Mouse (Mus musculus): Measurements from ENCODE around the gene Hist1h2bf. TPM values are rescaled to one million over a fixed set of nuclear protein-coding genes. Genes with fewer than 3 reads are reported as not detected.
"Not testable (repeated sequence)": the region's sequence is repeated elsewhere in the genome, so short reads cannot be mapped to it uniquely, and the experiment has no call there.

Hist1h2bf gene
- total RNA-seq (2021), result 10 to 100 TPM; 44.2 to 62.6 TPM
- long read RNA-seq, result 0 reads

DNA sequence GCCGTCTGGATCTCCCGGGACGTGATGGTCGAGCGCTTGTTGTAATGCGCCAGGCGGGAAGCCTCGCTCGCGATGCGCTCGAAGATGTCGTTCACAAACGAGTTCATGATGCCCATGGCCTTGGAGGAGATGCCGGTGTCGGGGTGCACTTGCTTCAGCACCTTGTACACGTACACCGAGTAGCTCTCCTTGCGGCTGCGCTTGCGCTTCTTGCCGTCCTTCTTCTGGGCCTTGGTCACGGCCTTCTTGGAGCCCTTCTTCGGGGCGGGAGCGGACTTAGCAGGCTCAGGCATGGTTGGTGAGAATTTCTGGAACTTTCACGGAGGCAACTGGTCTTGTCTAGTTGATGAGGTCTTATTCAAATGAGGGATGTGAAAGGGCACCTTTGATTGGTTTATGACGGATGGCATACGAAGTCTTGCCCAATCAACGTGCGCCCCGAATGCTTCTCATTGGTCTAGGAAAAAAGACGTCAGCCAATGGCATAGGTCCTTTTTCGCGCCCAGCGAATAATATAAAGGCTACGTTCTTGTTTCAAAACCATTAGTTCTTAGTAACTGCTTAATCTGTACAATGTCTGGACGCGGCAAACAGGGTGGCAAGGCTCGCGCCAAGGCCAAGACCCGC lies at the start of gene Hist1h2bf, which contains the start of gene Hist1h2ad:
TSS of gene Hist1h2bf (minus strand) at position 299 of the 627 bp plus-strand sequence.
TSS of gene Hist1h2ad (plus strand) at position 484 of the 627 bp plus-strand sequence.
- DNase-seq (ENCODE audit: low spot score in 2 of 2), result peak; percentile 81 to 86

DNA sequence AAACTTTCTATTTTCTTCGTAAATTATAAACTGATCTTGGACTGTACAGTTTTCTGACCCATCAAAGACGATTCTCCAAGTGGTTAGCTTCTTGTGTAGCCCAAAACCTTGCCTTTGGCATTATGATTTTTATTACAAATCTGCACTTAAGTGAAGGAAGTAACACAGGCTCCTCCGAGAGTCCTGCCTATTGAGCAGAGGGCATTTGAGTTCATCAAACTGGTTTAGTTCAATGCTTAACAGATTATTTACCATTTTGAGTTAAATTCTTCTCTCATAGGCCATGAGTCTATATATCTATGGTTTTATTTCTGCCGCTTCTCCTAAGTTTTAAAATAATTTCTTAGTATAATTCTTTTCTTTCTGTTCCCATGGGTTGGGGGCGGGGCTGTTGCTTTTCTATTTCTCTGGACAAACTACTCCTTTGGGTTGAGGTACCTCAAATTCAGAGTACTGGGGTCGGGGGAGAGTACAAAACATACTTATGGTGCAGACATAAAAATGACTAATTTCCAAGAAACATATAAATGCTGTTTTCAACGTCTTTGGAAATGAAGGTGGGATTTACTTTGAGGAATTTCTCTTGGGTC lies 49.0 kb upstream of the Hist1h2bf start:
- DNase-seq (ENCODE audit: low spot score in 2 of 2), result no peak

DNA sequence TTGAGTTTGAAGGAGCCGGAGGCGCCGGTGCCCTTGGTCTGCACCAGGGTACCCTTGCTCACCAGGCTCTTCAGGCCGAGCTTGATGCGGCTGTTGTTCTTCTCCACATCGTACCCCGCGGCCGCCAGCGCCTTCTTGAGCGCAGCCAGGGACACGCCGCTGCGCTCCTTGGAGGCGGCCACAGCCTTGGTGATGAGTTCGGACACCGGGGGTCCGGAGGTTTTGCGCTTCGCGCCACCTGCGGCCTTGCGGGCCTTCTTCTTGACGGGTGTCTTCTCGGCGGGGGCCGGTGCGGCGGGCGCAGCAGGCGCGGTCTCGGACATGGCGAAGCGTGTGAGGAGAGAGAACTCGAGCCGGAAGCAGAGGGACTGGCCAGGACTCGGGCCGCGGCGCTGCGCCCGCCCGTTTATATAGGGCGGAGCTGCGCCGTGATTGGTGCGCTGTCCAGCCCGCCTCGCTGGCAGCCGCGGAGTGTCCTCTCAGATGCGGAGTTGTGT lies 48.2 kb upstream of the Hist1h2bf start, which contains the start of gene Hist1h1e:
TSS of gene Hist1h1e (minus strand) at position 384 of the 497 bp plus-strand sequence.
- DNase-seq (ENCODE audit: low spot score in 2 of 2), result peak; percentile 86 to 89

DNA sequence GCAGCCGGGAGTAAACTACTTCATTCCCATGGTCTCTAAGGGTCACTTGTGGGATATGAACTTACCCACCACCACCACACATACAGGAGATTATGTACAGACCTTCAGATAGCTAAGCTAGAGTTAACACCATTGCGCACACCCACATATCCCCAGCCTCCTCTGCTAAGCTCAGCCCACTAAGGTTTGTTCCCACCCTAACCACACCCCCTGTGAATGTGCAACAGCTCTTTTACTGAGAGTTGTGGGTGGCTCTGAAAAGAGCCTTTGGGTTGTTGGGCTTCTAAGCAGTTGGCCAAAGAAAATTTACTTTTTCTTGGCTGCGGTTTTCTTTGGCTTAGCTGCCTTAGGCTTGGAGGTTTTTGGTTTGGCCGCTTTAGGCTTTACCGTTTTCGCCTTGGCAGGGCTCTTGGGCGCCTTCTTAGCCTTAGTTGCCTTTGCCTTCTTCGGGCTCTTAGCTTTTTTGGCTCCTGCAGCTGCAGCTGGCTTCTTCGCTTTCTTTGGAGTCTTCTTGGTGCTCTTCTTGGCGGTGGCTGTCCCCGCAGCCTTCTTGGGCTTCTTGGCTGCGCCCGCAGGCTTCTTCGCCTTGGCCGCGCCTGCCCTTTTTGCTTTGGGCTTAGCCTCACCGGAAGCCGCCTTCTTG lies 47.7 kb upstream of the Hist1h2bf start:
- peak in 1 of 2 experiments; percentile 55 for DNase-seq (ENCODE audit: low spot score in 2 of 2)

DNA sequence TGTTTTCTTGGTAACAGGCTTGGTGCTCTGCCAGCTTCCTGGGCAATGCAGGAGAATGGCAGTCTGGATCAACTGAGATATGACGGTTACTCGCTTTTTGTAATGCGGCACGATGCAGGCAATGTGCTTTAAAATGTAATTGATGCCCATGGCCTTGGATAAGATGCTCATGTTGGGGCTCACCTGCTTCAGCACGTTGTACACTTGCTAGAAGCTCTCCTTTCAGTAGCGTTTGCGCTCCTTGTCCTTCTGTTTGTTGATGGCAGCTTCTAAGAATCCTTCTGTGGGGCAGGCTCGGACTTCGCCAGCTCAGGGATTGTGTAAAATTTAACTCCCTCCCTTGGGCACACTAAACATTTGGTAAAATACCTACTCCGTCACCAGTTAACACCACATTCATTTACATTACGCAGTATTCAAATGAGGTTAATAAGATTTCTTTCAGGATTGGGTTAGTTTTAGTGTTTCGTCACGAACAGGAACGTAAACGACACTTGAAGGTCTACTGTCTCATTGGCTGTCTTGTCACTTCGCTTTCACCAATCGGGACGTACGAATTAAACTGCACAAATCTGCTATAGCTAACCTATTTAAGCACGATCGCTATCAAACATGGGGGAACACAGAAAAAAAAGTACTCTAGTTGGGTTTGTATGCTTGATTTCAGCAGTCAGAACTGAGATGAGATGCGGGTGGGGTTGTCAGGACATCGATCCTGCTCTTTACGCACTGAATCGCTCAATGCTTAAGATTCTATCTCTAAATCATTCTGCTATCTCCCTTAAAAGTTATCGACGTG lies 46.9 kb upstream of the Hist1h2bf start, which contains the start of gene Hist1h2be:
TSS of gene Hist1h2be (minus strand) at position 392 of the 799 bp plus-strand sequence.
- peak; percentile 62 to 71 for DNase-seq (ENCODE audit: low spot score in 2 of 2)

DNA sequence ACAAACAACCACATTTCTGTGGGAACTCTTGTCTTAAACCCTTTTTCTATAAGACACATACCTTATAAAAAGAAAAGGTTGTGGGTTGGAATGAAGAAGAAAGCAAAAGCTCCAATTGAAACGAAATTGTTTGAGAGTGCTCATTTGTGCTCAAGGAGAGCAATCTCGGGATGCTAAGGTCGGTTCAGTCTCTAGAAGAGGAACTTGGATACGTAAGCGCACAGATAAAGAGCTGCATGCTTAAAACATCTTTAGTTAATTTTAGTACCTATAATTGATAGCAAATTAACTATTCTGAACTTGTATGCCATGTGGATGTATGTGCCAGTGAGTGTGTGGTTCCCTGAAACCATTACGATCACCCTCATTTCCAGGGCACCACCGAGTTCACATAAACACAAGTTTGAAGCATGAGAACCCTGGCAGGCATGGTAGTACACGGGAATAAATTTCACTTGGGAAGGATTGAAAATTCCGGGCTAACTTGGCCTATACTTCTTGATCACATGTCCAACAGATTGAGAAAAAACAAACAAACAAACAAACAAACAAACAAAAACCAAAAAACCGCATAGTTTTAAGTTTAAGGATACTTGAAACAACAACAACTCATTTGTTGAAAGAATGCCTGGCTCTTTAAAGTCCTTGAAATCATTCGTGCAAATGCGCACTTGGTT lies 46.2 kb upstream of the Hist1h2bf start:
- DNase-seq (ENCODE audit: low spot score in 2 of 2), result no peak

DNA sequence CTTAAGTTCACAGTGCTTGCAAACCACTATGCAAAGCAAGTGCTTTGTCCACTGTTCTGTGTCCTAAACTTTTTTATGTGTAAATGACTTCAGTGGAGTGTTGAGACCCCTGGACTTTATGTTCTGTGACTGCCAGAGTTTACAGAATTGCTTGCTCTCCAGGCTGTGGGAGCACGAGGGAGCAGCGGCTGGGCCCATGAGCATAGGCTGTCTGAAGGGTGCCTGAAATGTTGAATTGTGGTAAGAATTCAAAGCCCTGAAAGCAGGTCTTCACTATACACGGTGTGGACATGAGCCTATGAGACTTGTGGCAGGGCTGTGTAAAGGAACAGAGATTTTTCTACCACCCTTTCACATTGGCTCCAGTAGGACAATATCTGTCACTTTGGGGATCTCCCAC lies 37.6 kb upstream of the Hist1h2bf start:
- DNase-seq (ENCODE audit: low spot score in 2 of 2), result no peak

DNA sequence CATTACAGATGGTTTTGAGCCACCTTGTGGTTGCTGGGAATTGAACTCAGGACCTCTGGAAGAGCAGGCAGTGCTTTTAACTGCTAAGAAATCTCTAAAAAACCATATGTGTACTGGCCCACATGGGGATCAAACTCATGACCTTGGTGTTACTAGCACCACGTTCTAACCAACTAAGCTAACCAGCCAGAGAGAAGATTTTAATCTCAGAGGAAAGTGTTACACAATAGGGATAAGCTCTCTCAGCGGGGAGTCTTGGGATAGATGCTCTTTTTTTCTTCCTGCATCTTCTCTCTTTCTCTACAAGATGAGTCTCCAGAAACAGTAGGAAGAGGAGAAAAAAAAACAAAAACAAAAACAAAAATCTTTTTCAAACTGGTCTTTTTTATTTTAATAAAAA lies 36.4 kb upstream of the Hist1h2bf start:
- DNase-seq (ENCODE audit: low spot score in 2 of 2), result no peak

DNA sequence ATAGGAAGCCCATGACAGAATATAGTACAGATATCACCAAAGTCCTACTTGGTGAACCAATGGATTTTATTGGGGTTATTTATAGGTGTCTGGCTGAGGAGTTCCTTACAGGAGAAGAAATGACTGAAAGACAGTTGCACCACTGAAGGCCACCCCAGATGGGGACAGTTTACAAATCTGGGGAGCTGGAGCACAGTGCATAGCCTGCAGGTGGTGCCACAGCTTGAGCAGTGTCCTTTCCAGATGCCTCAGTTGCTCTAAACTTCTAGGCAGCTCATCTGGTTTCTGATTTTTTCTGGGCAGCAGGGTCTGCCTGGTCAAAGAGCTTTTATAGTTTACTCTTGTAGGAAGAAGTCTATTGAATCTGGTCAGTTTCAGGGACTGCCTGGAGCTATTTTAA lies 35.8 kb upstream of the Hist1h2bf start:
- DNase-seq (ENCODE audit: low spot score in 2 of 2), result no peak

DNA sequence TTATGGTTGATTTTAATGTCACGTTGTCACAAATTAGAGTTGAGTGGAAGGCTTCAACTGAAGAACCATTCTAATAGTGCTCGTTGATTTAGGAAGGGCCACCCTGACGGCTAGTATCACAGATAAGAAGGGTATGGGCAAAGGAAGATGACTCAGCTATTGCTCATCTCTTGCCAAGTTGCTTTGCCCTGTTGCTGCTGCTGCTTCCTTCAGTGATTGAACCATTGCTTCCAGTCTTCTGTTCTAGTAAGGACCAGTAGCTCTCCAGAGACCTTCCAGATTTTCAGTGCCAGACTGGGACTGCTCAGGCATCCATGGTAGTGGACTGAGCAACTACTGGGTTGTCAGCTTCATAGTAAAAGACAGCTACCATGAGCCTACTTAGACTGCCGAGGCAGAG lies 35.2 kb upstream of the Hist1h2bf start:
- DNase-seq (ENCODE audit: low spot score in 2 of 2), result no peak

DNA sequence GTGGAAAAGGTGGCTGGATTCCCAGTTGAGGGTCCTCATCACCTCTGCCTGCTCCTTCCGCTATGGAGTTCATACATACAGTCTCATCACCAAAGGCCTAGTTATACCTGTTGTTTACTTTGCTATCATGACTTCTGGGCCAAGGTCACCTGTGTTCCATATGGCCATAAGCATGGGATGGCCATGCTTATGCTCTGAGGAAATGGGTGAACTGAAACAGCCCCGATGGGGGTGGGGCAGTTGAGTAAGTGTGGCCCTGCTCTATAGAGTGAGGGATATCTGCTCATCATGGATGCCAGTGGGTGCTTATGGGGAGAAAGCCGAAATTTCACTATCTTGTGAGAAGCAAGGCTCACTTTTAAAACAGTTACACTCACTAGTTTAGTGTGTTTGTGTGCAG lies 31.1 kb upstream of the Hist1h2bf start:
- no peak for DNase-seq (ENCODE audit: low spot score in 2 of 2)

DNA sequence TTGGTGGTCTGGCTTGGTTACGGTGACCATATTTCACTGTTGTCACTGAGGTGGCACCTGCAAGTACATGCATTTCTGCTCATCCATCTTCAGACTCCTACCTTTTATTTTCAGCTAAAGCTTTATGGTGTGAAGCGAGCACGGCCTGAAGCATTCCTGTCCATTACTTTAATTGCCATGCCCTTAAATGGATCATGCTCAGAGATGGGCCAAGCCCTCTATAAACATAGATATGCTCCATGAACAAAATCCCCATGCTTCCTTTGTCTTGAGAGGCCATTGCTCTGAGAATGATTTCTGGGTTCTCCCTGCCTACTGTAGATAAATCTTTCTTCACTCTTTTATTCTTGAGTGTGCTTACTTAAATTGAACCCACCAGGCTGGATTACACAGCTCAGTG lies 30.5 kb upstream of the Hist1h2bf start:
- DNase-seq (ENCODE audit: low spot score in 2 of 2), result no peak

DNA sequence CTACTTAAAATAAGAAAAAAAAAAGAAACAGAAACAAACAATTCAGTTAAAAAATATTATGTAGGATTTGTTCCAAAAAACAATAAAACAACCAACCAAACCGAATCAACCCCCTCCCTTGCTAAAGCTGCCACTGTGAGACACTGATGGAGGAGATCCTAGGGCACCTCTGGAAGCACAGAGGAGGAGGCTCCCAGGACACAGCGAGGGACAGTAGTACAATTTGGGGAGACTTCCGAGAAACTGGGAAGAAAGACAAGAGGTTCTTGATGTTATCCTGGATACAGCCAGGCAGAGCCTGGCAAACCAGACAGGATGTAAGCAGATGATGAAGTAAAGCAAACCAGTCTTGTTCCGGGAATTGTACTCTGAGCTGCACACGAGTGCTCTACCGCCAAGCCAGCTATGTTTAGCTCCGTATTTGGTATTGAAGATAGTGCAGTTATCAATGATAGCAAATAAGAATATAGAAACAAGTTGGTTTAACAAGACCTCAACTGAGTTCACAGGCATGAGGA lies 29.2 kb upstream of the Hist1h2bf start:
- no peak for DNase-seq (ENCODE audit: low spot score in 2 of 2)

DNA sequence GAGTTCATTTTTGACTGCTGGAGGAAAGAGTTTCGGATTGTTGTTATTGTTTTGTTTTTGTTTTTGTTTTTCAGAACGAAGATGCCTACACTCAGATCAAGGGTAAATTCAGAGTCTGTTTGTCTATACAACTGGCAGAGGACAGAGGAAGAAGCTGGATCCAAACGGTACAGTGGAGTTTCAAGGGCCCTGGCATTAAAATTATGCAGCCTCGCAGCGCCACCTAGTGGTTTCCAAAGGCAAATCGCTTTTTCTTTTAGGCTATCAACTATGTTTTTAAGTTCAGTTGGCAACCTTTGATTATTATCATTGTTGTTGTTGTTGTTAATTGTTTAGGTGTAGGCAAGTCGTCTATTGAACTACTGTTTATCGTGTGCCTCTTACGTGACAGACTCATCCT lies 24.0 kb upstream of the Hist1h2bf start:
- DNase-seq (ENCODE audit: low spot score in 2 of 2), result peak; percentile 82 to 86

DNA sequence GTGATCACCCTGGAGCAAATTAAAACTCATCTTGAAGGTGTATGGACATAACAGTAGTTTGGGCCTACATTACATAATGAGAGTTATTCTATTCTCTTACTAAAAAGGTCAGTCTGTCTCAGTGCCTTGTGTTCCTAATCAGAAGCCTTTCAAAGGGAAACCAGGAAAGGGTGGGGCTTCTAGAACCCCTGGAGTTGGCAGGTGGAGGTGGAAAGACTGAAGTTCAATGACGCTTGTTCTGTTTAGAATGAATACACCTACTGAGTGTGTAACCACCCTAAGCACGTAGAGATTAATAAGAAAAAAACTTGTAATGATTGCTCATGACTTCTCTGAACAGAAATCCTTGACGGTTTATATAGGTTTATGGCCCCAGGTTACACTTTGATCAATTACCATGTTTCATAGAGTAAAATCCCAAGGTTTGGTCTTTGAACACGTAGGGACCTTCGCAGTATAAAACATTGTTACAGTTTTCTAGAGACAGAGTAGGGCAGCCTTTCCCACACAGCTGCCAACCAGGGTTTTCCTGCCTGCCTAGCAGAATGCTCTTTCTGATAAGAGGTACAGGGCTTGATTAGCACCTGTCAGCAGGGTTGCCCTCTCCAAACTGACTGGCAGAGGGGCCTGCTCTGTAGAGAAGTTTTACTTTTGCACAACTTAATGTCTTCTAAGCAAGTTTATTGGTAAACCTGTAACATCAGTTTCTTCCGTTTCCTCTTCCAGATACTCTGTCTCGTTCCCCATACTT lies 21.8 kb upstream of the Hist1h2bf start:
- DNase-seq (ENCODE audit: low spot score in 2 of 2), result no peak

DNA sequence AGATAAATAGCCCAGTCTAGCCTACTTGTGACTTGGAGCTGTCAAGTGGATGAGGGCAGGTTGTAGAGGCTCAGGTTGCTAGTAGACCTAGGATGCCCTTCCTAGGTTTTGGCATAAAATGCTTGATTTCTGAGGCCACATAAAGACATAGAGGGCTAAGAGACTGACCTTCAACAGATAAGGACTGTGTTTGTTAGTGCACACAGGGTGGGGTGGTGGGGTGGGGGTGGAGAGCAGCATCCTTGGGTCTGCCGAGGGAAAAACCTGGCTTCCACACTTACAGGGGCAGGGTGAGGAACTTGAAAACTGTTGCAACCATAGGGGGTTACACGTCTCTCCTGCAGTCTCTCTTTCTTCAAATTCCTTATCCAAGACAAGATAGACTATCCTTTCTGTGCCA lies 21.2 kb upstream of the Hist1h2bf start:
- no peak for DNase-seq (ENCODE audit: low spot score in 2 of 2)

DNA sequence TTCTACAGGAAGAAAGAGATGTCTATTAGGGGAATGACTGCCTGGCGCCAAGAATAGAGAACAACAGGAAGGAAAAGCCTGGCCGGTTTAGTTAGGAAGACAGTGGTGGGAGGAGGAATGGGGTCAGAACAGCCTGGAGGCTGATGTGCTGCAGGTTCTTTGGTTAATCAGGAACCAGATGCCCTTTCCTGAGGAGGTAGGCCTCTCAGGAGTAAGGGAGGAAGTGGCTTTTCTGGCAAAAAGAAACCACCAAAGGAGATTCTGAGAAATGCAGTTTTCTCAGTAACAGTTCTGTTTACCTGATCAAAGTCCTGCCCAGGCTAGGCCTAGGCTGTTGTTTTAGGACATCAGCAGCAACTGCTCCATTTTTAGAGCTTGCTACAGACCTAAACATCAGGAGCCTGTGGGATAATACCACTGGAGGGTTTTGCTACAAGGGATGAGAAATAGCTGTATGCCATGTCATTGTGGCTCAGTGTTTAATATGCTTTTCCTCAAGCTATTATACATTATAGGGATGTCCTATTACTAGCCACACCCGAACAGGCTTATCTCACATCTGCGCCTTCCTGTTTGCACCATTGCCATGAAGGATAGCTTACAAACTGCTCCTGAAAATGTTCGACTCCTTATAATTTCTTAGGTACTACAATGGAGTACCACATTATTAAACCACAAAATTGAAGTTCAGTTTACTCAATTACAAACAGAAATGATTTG lies 19.2 kb upstream of the Hist1h2bf start:
- no peak for DNase-seq (ENCODE audit: low spot score in 2 of 2)

DNA sequence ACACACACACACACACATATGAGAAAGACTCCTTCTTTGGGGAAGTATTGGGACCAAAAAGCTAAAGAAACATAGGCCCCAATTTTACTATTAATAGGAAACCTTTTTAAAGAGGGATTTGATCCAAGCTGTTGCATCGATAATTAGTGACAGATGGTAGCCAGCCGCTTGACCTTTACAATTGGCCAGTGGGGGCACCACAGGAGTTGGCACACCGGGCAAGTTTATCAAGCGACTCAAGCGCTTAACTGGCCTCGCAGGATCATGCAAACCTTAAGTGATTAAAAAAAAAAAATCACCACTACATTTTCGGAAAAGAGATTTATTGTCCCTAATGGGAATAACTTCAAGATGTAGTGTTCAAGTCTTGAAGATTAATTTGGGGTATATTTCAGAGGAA lies 18.6 kb upstream of the Hist1h2bf start:
- no peak for DNase-seq (ENCODE audit: low spot score in 2 of 2)

DNA sequence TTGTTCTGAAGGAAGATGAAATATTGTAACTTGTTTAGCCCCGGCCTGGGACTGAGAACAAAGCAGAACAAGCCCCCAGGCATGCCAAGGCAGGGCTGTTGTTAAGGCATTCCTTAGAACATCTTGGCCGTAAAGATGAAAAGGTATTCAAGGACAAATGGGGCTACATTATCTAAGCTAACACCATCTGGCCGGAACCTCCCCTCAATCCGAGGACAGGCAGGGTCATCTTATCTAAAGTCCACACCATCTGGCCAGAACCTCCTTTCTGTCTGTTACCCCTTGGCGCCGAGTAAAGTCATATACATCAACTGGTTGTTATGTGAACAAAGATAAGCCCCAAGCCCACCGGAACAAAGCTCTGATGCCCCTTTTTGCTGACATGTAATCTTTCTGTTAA lies 17.9 kb upstream of the Hist1h2bf start:
- DNase-seq (ENCODE audit: low spot score in 2 of 2), result not testable (repeated sequence)
